Mouse (Mus musculus) adrenal gland, postnatal 25 days (tissue): ENCODE data around the gene Ppp2r5e. TPM values are rescaled to one million over a fixed set of nuclear protein-coding genes. Genes with fewer than 3 reads are reported as not detected.

ENCODE experiments used
- DNase-seq: peaks from one replicate; pipeline ENCODE4 v3.0.0; 2021; ENCODE audit warnings: mixed read lengths
- total RNA-seq: library from RNA; stranded (reverse); gene quantifications from 2 replicates; pipeline ENCODE4 v1.2.3, GENCODE M21; 2021

The Ppp2r5e gene
- total RNA-seq, 1 experiment from 2014 or later, result 52.2 TPM

DNA sequence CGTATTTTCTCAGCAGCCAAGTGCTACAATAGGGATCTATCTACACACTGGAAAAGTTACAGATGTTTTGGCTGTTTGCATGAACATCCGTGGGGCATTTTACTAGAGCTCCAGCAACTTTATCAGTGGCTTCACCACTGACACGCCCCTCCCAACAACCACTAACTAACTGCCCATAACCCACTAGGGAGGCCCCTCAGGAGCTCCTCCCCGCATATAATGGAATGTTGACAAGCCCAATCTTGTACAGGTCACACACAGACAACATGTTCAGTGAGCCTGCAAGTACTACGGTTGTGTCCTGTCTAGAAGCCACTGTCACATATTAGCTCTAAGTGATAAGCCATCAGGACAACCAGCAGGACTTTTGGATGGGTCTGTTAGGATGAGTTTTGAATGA, 18.8 kb downstream of the Ppp2r5e start:
- no peak for DNase-seq

- DNase-seq, result peak; percentile 62
Measured at GRCm38 (mm10) chr12:75572271-75572670, 23.8 kb downstream of the Ppp2r5e start.

- DNase-seq, result no peak
Measured at GRCm38 (mm10) chr12:75570138-75570537, 25.9 kb downstream of the Ppp2r5e start.

DNA sequence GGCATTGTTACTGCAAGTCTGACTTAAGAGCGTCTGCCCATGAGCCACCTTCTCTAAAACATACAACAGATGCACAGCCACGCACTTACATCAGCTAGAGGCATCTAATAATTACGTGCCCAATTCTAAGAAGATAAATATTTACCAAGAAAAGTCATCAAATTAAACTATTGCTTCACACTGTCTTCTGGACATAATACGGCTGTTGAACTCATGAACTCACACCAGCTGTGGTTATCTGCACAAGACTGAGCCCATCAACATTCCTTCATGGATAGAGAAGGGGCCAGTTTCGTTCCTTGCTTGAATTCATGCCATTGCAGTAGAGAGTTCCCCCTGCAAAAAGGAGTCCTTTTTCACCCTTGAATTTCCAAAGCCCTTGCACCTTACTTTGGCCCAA, 28.3 kb downstream of the Ppp2r5e start:
- DNase-seq, result no peak

DNA sequence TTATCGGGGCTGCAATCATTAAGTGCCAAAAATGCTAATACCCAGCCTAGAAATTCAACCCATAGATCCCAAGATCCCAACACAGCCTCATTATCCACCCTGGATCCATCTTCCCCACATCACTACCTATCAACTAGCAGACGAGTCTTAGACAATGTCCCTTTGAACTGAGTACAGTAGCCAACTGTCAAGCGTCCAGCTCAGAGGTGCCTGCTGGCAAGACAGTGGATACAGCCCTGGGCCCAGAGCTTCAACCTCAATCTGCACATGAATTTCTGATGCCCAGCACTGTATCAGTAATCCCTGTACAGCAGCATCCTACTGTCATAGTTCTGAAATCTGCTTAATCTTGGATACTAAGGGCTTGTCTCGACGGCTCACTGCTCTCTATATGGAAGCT, 30.3 kb downstream of the Ppp2r5e start:
- no peak for DNase-seq

DNA sequence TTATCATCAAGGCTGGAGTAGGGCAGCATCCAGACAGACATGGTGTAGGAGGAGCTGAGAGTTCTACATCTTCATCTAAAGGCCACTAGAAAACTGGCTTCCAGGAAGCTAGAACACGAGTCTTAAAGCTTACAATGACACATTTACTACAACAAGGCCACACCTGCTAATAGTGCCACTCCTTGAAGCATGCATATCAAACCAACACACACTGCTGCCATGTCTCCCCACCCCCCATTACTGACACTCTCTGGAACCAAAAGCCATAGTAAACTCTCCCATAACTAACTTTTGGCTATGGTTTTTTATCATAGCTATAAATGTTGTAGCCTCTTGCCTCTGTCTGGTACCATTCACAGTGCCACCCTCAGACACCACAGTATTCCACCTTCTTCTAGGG, 31.5 kb downstream of the Ppp2r5e start:
- no peak for DNase-seq

- DNase-seq, result no peak
Measured at GRCm38 (mm10) chr12:75562996-75563618, 32.9 kb downstream of the Ppp2r5e start.

DNA sequence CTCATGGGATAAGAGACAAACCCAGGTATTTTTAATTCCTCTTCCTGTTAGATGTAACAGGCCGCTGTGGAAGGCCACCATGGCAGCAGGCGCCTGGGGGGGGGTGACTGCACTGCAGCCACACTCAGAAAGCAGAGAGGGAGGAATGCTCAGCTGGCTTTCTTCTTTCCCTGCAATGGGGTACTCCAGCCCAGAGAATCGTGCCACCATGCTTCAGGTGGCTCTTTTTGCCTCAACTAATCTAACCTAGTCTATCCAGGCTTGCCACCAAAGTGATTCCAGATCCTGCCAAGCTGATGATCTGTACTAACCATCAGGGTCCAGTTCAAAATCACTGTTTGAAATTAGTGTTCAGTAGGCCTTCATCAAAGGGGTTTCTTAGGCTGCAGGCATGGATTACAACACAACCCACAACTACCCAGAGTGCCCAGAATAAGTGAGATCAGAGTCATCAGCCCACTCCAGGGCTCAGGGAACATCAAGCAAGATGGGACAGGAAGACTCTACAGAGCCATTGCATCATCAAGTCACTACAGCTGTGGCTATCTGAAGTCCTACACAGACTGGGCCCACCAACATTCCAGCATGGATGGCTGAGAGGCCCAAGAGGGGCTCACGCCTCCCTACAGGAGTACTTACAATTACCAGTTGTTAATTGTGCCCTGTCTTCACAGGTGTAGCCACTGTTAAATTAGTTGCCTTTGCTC, 35.2 kb downstream of the Ppp2r5e start:
- no peak for DNase-seq

GRCm38 (mm10) chr12:75559196-75559595, 36.8 kb downstream of the Ppp2r5e start:
- DNase-seq, result no peak

GRCm38 (mm10) chr12:75557813-75558212, 38.2 kb downstream of the Ppp2r5e start:
- DNase-seq, result peak; percentile 24

GRCm38 (mm10) chr12:75555032-75555431, 41.0 kb downstream of the Ppp2r5e start:
- DNase-seq, result no peak

DNA sequence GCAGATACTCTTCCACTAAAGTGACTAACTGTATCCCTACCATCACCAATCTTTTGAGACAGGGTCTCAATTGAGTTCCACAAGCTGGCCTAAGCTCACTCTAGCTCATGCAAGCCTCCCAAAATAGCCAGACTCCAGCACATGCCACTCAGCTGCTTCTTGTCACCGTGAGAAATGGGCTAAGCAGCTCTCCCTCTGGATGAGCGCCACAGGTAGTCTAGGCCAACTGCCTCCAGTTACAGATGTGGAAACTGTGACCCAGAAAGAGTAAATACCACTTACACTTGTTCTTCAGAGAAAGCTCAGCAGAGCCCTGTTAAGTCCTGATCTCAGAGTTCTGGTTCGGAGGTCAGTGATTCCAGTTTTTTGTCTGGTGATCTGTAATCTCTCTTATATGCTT, 43.7 kb downstream of the Ppp2r5e start:
- DNase-seq, result no peak

- DNase-seq, result no peak
Measured at GRCm38 (mm10) chr12:75551671-75552070, 44.4 kb downstream of the Ppp2r5e start.

GRCm38 (mm10) chr12:75548999-75549398, 47.0 kb downstream of the Ppp2r5e start:
- no peak for DNase-seq

DNA sequence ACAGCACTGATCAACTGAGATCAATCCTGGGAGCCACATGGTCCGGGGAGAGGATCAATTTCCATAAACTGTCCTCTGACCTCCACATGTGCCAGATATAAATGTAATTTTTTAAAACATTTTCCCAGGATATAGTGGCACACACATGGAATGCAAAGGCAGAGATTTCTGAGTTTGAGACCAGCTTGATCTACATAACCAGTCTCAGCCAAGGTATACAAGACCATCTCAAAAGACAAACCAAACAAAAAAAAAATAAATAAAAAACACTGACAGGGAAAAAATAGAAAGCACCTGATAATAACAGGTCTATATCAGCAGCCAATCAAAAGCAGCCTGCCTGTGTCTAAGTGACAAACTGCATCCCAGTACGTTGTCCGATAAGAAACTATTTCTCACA, 48.9 kb downstream of the Ppp2r5e start:
- DNase-seq, result no peak

GRCm38 (mm10) chr12:75546241-75546640, 49.8 kb downstream of the Ppp2r5e start:
- no peak for DNase-seq

DNA sequence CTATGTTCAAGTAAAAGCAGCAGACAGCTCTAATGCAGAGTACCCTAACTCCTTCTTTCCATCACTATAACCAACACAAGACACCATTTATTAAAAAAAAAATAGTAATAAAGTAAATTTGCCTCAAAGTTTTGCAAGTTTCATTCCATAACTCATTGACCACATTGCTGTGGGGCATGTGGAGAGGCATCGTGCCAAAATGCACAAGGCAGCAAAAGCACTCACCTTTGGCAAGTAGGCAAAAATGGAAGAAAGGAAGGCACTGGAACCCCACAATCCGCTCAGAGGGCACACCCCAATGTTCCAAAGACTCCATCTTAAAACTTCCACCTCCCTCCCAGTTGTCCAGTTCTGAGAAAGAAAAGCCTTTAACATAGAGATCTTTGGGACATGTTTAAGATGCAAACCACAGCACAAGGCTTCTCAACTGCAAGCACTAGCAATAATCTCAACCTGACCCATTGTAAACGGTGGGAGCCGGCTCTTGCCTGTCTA, 50.6 kb downstream of the Ppp2r5e start:
- DNase-seq, result no peak

DNA sequence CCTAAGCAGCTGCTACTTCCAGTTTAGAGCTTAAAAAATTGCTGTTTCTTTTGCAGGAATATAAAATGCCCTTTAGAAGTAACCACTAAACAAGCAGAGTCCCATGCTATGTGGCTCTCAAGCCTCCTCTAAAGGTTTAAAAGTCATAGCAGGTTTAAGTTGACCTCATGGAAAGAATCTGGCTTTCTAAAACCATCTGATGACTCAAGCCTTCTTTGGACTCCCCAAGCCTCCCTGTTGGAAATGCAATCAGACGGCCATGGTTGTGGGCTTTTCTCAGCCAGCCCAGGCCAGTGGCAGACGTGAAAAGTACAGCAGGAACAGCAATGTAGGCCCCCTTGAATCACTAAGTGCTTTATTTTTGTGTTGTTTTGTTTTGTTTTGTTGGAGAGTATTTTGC, 51.4 kb downstream of the Ppp2r5e start:
- no peak for DNase-seq

DNA sequence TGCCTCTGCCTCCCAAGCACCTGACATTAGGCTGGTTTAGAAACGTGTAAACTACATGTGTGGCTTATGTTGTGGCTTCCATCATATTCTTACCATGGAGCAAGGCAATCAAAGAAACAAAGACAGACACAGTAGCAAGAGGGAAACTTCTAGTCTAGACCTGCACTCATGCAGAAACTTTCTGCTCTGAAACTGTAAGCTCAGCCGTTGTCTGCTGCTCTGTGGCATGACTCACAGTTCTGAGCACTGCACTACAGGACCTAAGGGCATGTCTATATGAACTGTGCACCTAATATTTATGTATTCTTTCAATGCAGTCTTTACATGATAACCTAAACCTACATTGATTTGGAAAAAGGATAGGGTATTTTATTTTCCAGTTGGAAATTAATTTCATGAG, 51.8 kb downstream of the Ppp2r5e start:
- DNase-seq, result no peak

- no peak for DNase-seq
Measured at GRCm38 (mm10) chr12:75543346-75543745, 52.7 kb downstream of the Ppp2r5e start.

GRCm38 (mm10) chr12:75540621-75541171, 55.3 kb downstream of the Ppp2r5e start:
- no peak for DNase-seq

- DNase-seq, result no peak
Measured at GRCm38 (mm10) chr12:75539228-75539627, 56.8 kb downstream of the Ppp2r5e start.

GRCm38 (mm10) chr12:75537673-75538423, 58.2 kb downstream of the Ppp2r5e start:
- no peak for DNase-seq
